8 mouse cellular contexts compared by ENCODE assay signal in the genomic region with DNA sequence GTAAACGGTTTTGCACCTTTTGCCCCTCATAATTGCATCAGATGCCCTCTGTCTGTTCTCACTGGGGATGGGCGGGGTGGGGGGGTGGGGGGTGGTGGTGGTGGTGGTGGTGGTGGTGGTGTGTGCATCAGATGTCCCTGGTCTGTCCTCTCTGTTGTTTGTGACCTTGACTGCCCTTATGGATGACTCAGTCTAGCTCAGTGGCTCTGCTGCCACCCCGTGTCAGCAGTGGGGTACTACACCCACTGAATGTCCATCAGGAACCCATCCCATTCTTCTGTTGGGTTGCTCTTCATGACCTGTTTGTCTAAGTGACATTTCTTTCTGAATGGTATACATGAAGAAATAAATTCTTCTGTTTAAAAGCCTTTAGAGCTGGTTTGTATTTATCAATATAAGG. TPM values are rescaled to one million over a fixed set of nuclear protein-coding genes. Genes with fewer than 3 reads are reported as not detected.
A peak's percentile ranks its signal among the peaks of the same experiment; 100 is the strongest.
DNase-seq lines count a peak whose midpoint lies in the region; ATAC-seq lines count a peak whose summit lies in the region.

No protein-coding gene starts in this region.

- H3K4me1 ChIP-seq in hindbrain, embryonic 14.5 days (replicated peaks; ENCODE audit: control insufficient read depth, insufficient read depth, low read length) = no peaks in the 10 kb centered on the region

- no peak overlapping the region for H3K27ac ChIP-seq in hindbrain, embryonic 14.5 days

- no peak overlapping the region for H3K9ac ChIP-seq in hindbrain, embryonic 14.5 days

- DNase-seq in R1 (ENCODE audit: low read depth, low spot score) = peak; percentile 82
- peak; percentile 90 for DNase-seq in cerebellum, postnatal 14 days
- DNase-seq in frontal cortex, postnatal 36 days (ENCODE audit: low spot score in 2 of 2) = peak; percentile 62 to 74
- peak; percentile 82 for DNase-seq in hindbrain, embryonic 14.5 days (ENCODE audit: low spot score)
- DNase-seq in layer of hippocampus, postnatal 14 days (ENCODE audit: low spot score in 2 of 2) = peak; percentile 69 to 77
- peak; percentile 89 for DNase-seq in lung, postnatal 36 days
- DNase-seq in right cerebral cortex, adult 18-20 months = peak; percentile 67
- peak; percentile 44 to 64 for DNase-seq in urinary bladder, adult 18-20 months (ENCODE audit: low spot score in 2 of 2)

- H3K27me3 ChIP-seq in hindbrain, embryonic 14.5 days (ENCODE audit: control insufficient read depth, insufficient read depth, low read length) = no peaks in the 10 kb centered on the region

- 25% methylated on average over 3 of the region's 3 CpGs for WGBS in hindbrain, embryonic 14.5 days

- no peak overlapping the region for H3K4me3 ChIP-seq in hindbrain, embryonic 14.5 days (replicated peaks; ENCODE audit: low read length)

- H3K4me2 ChIP-seq in hindbrain, embryonic 14.5 days (replicated peaks) = no peak overlapping the region

- no peaks in the 10 kb centered on the region for H3K9me3 ChIP-seq in hindbrain, embryonic 14.5 days (ENCODE audit: control insufficient read depth, low read length)

- no peaks in the 10 kb centered on the region for H3K36me3 ChIP-seq in hindbrain, embryonic 14.5 days (replicated peaks; ENCODE audit: control insufficient read depth, insufficient read depth)

- peak; percentile 64 for ATAC-seq in hindbrain, embryonic 14.5 days (ENCODE audit: low FRiP score)

RNA-seq across cellular contexts. Expression of gene Efcab2, which starts 43.3 kb away (rescaled TPM):
- 8.8 and 11.2 TPM in 2 replicates for polyA plus RNA-seq in hindbrain, embryonic 14.5 days (2014; fragmentation: Nextera tagmentation; extraction: Ambion mirVana)
- 10 to 100 TPM in 1 of 2 experiments, 1 to 10 TPM in 1; 9.9 to 11.9 TPM for total RNA-seq in layer of hippocampus, postnatal 14 days (2021)
